Mouse (Mus musculus) left cerebral cortex, adult 8-10 months (tissue): ENCODE results near the gene Olfr1428. TPM values are rescaled to one million over a fixed set of nuclear protein-coding genes. Genes with fewer than 3 reads are reported as not detected.
A peak's percentile ranks its signal among the peaks of the same experiment; 100 is the strongest.
"Not testable (repeated sequence)": the region's sequence is repeated elsewhere in the genome, so short reads cannot be mapped to it uniquely, and the experiment has no call there.

Experiments used
- DNase-seq, 2 experiments: peaks; one replicate each; pipeline ENCODE4 v3.0.0; 2022; ENCODE audit warnings: low spot score in 2 of 2
- total RNA-seq, 4 experiments: library from RNA; stranded (reverse); gene quantifications; 2 replicates each; pipeline ENCODE4 v1.2.4; 2022

The Olfr1428 gene
- total RNA-seq: not detected

- no peak for DNase-seq
These were observed at the start of gene Olfr1428 for GRCm38 (mm10) chr19:12115797-12116196. Gene Olfr1428, minus strand, starts transcription at chr19:12115897.

GRCm38 (mm10) chr19:12145452-12145851 is 29.8 kb upstream of the Olfr1428 start:
- DNase-seq: peak in 1 of 2 experiments; percentile 51

GRCm38 (mm10) chr19:12143356-12143755 is 27.7 kb upstream of the Olfr1428 start:
- DNase-seq: peak in 1 of 2 experiments; percentile 70

- no peak for DNase-seq
These were observed 18.6 kb upstream of the Olfr1428 start for GRCm38 (mm10) chr19:12134289-12134688.

DNA sequence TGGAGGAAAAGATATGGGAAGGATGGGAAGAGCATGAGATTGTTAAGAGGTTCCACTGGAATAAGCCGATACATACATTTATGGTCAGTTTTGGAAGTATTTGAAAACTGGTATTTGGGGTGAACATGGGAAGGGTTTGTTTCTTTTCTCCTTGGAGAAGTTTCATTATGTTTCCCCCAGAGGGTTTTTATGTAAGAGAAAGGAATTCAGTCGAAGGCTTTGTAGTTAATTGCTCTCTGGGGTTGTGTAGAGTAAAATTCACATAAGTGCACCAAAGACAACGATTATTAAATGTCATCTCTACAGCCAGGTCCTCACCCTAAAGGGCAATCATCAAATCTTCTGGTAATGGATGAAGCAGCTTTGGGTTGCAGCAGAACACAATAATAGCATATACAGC is 7.4 kb upstream of the Olfr1428 start, which contains the start of gene Olfr76:
TSS of gene Olfr76 (minus strand) at position 101 of the 400 bp plus-strand sequence.
- DNase-seq: no peak

- DNase-seq: no peak
These were observed 767 bp upstream of the Olfr1428 start for GRCm38 (mm10) chr19:12116464-12116863.

DNA sequence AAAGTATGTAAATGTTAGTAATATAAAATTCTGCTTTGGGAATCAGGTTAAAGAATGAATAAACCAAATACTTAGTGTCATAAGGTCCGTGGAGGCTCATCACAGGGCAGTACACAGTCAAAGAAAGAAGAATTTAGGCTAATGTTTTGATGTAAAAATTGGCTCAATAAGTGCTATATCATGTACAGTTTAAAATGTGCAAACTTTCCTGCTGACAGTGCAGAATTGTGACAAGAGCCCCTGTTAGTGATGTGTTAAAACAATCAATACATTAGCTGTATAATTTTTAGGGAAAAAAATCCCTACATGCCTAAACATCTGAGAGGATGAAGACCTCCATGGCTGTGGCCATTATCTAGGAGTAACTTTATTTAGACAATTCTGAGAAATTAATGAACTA is 1.9 kb downstream of the Olfr1428 start:
- DNase-seq: no peak

- no peak for DNase-seq
These were observed 11.2 kb downstream of the Olfr1428 start for GRCm38 (mm10) chr19:12104541-12104940.

DNA sequence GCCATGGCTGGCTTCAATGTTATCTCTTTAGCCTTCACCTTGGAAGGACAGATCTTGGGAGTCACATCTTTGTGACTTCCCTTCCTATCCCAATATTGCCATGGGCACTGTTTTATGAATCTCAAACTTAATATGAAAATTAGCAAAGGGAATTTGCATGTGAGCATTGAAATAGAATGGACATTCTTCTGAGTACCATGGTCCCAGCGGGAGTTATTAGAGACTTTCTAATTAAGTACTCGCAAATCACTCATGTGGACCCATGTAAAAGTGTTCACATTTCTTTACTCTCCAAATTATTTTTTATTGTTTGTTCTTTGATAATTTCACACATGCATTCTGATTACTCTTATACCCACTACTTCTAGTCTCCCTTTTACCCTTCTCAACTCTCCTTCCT is 12.5 kb downstream of the Olfr1428 start, which contains the start of gene Olfr1427:
TSS of gene Olfr1427 (minus strand) at position 101 of the 400 bp plus-strand sequence.
- DNase-seq: no peak

- DNase-seq: no peak
These were observed 23.8 kb downstream of the Olfr1428 start, which contains the start of gene Olfr1426 for GRCm38 (mm10) chr19:12091913-12092312. Gene Olfr1426, minus strand, starts transcription at chr19:12092013.

- not testable (repeated sequence) for DNase-seq
These were observed 38.1 kb downstream of the Olfr1428 start, which contains the start of gene Olfr1425 for GRCm38 (mm10) chr19:12077631-12078030. Gene Olfr1425, minus strand, starts transcription at chr19:12077731.

GRCm38 (mm10) chr19:12069546-12069945 is 46.2 kb downstream of the Olfr1428 start:
- DNase-seq: not testable (repeated sequence)

DNA sequence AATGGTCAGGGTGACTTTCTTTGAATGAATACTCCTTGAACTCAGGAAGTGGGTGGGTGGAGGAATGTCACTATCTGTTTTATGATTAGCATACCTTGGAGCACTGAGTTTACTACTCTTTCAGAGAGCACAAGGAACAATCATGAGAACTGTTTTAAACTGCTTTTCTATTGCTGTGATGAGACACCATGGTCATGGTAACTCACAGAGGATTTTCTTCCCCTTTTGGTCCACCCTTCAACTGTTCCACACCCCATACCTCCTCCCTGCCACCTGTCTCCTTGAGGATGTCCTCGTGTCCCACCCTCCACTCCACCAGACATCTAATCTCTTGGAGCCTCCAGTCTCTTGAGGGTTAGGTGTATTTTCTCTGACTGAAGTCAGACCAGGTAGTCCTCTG is 47.9 kb downstream of the Olfr1428 start:
- DNase-seq: not testable (repeated sequence)

GRCm38 (mm10) chr19:12062582-12062981 is 53.1 kb downstream of the Olfr1428 start, which contains the start of gene Olfr1424:
Gene Olfr1424, minus strand, starts transcription at chr19:12062682.
- not testable (repeated sequence) for DNase-seq

Other genes with a start within 250 kb of the Olfr1428 start
- gene Olfr1419, start 240.8 kb downstream of the Olfr1428 start, total RNA-seq: under 1 TPM in 1 of 4 experiments, not detected in 3; 0.13 TPM
- not detected for gene Olfr1420, start 229.3 kb downstream of the Olfr1428 start, total RNA-seq
- 10 to 100 TPM; 19.4 to 22.9 (median 21.1) TPM for gene Patl1, start 203.5 kb downstream of the Olfr1428 start, total RNA-seq
- 10 to 100 TPM; 56.8 to 62.7 (median 59.6) TPM for gene Osbp, start 150.0 kb downstream of the Olfr1428 start, total RNA-seq
- gene Olfr1423, start 74.6 kb downstream of the Olfr1428 start, total RNA-seq: not detected
- gene Olfr1424, start 53.2 kb downstream of the Olfr1428 start, total RNA-seq: not detected
- gene Olfr1425, start 38.2 kb downstream of the Olfr1428 start, total RNA-seq: not detected
- not detected for gene Olfr1426, start 23.9 kb downstream of the Olfr1428 start, total RNA-seq
- not detected for gene Olfr1427, start 12.6 kb downstream of the Olfr1428 start, total RNA-seq
- not detected for gene Olfr76, start 7.3 kb upstream of the Olfr1428 start, total RNA-seq
- not detected for gene Olfr1555-ps1, start 54.2 kb upstream of the Olfr1428 start, total RNA-seq
- gene Olfr1431, start 84.7 kb upstream of the Olfr1428 start, total RNA-seq: not detected
- gene Olfr1432, start 116.7 kb upstream of the Olfr1428 start, total RNA-seq: not detected
- not detected for gene Olfr262, start 125.8 kb upstream of the Olfr1428 start, total RNA-seq
- gene Olfr235, start 145.1 kb upstream of the Olfr1428 start, total RNA-seq: not detected
- not detected for gene Olfr1434, start 164.0 kb upstream of the Olfr1428 start, total RNA-seq
- not detected for gene Olfr1436, start 183.2 kb upstream of the Olfr1428 start, total RNA-seq
- gene Olfr1437, start 209.2 kb upstream of the Olfr1428 start, total RNA-seq: not detected
- not detected for gene Olfr1438-ps1, start 220.0 kb upstream of the Olfr1428 start, total RNA-seq